Mouse (Mus musculus): ENCODE results near the gene Lurap1. TPM values are rescaled to one million over a fixed set of nuclear protein-coding genes. Genes with fewer than 3 reads are reported as not detected.

Gene Lurap1
- 2.6 and 2.8 TPM in 2 replicates for polyA plus RNA-seq (2016; fragmentation: Nextera tagmentation; extraction: Ambion mirVana)

DNA sequence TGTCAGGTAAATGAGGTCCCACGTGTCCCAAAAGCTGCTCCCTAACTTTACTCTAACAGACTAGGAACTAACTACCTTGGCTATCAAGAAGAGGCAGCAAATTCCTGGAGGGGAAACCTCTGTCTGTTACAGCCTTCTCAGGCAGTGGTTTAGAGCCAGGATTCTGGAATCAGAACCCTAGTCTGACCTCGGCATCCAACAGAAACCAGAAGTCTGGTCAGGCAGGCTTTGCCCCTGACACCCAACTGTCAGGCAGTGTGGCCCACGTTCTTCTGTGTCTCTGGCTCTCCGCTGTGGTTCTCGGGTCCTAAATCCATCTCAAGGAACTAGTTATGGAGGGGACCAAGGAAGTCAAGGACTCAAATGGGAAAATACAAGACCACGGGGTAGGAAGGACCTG lies at the start of gene Lurap1:
Gene Lurap1, minus strand, starts transcription at position 101 of the 400 bp plus-strand sequence.
- no peaks in the 10 kb centered on the region for H3K27me3 ChIP-seq
- 68% methylated on average over 6 of the region's 6 CpGs for WGBS
- peak within 1 kb of the TSS; percentile 93 for H3K9ac ChIP-seq (replicated peaks)
- no peaks in the 10 kb centered on the region for H3K9me3 ChIP-seq
- no peak for ATAC-seq (ENCODE audit: insufficient number of reproducible peaks, insufficient read depth, low FRiP score, low TSS enrichment, low read depth)
- peaks cover 44% of the 10 kb centered on the region for H3K36me3 ChIP-seq
- peaks cover 15% of the 10 kb centered on the region for H3K4me1 ChIP-seq (replicated peaks)
- H3K4me2 ChIP-seq, result peak within 1 kb of the TSS; percentile 78
- H3K27ac ChIP-seq, result peak within 1 kb of the TSS; percentile 90
- H3K4me3 ChIP-seq (replicated peaks), result peak within 1 kb of the TSS; percentile 76

DNA sequence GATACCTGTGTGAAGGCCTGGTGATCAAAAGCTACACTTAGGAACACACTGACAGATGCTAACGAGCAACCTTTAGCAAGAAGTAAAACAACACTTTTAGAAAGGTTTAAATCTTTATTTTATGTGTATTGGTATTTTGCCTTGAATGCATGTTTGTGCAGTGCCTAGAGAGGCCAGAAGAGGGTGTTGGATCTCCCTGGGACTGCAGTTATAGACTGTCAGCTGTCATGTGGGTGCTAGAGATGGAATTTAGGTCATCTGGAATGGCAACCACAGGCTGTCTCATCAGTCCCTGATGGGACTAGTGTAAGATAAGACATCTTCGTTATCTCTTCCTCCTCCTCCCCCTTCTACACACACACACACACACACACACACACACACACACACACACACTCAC lies 47.3 kb upstream of the Lurap1 start:
- no peak for ATAC-seq (ENCODE audit: insufficient number of reproducible peaks, insufficient read depth, low FRiP score, low TSS enrichment, low read depth)
- H3K4me1 ChIP-seq (replicated peaks), result no peaks in the 10 kb centered on the region
- H3K36me3 ChIP-seq, result no peaks in the 10 kb centered on the region
- 77% methylated on average over 1 of the region's 2 CpGs for WGBS
- no peak overlapping the region for H3K9ac ChIP-seq (replicated peaks)
- H3K4me3 ChIP-seq (replicated peaks), result no peak overlapping the region
- H3K9me3 ChIP-seq, result no peaks in the 10 kb centered on the region
- no peaks in the 10 kb centered on the region for H3K27me3 ChIP-seq
- H3K27ac ChIP-seq, result no peak overlapping the region
- no peak overlapping the region for H3K4me2 ChIP-seq

DNA sequence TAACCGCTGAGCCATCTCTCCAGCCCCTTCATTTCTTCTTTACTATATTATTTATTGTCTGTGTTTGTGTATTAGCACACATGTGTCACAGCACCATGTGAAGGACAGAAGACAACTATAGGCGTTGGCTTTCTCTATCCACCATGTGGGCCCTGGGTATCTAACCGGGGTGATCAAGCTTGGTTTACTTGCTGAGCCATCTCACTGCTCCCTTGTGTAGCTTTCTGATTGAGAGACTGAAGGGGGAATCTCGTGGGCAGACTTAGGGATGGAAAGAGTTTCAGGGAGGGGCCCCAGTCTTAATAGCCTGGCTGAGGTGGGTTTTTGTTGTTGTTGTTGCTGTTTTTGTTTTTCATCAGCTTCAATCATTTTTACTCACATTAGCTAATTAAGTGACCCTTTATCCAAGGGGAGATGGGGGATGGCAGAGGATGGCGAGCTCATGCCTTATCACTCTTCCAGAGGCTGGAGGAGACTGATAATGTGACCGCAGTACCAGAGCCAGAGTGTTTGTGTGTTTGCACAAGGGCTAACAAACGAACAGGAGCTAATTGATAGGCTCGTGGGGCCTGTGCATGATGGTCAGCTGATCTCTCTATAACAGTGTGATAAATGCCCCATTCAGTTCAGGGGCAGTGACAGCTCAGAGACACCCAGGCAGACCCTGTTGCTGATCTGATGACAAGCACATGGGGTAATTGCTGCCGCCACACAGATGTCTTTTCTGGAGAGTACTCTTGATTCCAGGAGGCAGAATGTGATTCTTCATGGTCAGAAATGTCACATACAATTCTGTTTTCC lies 42.6 kb upstream of the Lurap1 start:
- Histone ChIP-seq H3K27me3 (no peaks in the 10 kb centered on the region), H3K27ac (no peak overlapping the region), H3K36me3 (no peaks in the 10 kb centered on the region), H3K9ac (replicated peaks) (no peak overlapping the region), H3K4me2 (no peak overlapping the region), H3K4me1 (replicated peaks) (peaks cover 6% of the 10 kb centered on the region; the same call in 1 of the 2 replicates), H3K9me3 (no peaks in the 10 kb centered on the region), H3K4me3 (replicated peaks) (no peak overlapping the region)
- no peak for ATAC-seq (ENCODE audit: insufficient number of reproducible peaks, insufficient read depth, low FRiP score, low TSS enrichment, low read depth)
- WGBS, result 65% methylated on average over 9 of the region's 9 CpGs

DNA sequence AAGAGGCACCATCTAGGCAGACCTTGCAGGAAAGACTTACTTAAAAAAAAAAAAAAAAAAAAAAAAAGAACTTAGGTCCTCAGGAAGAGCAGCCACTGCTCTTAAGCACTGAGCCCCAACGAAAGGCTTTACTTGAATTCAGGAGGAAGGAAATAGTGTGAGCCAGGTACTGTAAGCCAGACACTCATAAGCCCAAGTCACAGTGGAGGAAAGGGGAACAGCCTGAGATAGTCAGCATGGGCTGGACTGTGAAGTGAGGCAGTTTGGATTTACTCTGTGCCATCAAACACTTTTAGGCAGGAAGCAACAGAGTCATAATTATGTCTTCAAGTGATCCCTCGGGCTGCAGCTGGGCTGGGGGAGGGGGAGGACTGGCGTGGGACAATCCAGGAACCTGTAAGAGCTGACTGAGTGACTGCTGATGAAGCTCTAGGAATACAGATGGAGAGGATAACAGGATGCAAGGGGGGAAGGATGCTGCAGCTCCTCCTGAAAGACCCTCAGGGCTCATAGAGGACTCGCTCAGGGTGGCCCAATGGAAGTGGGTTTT lies 41.2 kb upstream of the Lurap1 start:
- Histone ChIP-seq H3K4me3 (replicated peaks) (no peak overlapping the region), H3K27ac (no peak overlapping the region), H3K27me3 (no peaks in the 10 kb centered on the region), H3K9ac (replicated peaks) (no peak overlapping the region), H3K9me3 (no peaks in the 10 kb centered on the region), H3K4me2 (no peak overlapping the region), H3K36me3 (no peaks in the 10 kb centered on the region), H3K4me1 (replicated peaks) (peaks cover 6% of the 10 kb centered on the region; the same call in 1 of the 2 replicates)
- WGBS, result 17% methylated on average over 4 of the region's 4 CpGs
- ATAC-seq (ENCODE audit: insufficient number of reproducible peaks, insufficient read depth, low FRiP score, low TSS enrichment, low read depth), result no peak

DNA sequence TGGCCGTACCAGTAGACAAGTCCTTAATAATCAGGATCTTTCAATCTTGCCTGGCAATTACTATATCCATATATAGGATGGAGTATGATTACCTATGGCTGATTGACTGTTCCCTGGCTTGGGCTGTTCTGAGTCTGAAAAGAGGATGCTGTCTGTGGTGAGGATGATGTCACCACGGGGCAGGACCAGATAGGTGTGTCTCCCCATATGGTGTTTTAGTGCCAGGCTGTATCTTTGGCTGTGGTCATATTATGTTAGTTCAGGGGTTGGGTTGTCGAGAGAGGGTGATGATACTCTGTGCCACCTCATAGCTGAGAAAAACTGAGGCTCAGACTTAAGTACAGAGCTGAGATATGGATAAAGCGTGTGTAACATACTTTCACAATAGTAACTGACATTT lies 33.9 kb upstream of the Lurap1 start:
- Histone ChIP-seq H3K9ac (replicated peaks) (no peak overlapping the region), H3K4me1 (replicated peaks) (peaks cover 4% of the 10 kb centered on the region; the same call in 1 of the 2 replicates), H3K27me3 (no peaks in the 10 kb centered on the region), H3K36me3 (no peaks in the 10 kb centered on the region), H3K4me3 (replicated peaks) (no peak overlapping the region), H3K27ac (no peak overlapping the region), H3K4me2 (no peak overlapping the region), H3K9me3 (no peaks in the 10 kb centered on the region)
- 93% methylated on average over 4 of the region's 4 CpGs for WGBS
- no peak for ATAC-seq (ENCODE audit: insufficient number of reproducible peaks, insufficient read depth, low FRiP score, low TSS enrichment, low read depth)

DNA sequence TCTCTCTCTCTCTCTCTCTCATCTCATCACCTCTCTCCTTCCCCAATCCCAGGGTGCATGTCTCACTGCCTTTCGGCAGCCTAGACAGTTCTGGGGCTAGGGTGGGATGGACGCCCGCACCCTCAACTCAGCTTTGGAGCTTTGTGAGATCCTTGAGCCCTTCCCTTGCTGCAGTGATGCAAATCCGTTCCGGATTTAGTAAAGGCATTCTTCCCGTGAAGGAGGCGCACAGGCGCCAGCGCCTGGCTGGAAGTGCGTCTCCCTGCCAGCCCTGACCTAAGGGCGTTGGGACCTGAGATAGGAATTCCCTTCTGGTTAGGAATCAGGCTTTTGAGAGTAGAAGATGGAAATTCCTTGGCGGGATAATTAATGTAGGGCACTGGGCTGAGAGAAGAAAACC lies 31.6 kb upstream of the Lurap1 start:
- no peak for ATAC-seq (ENCODE audit: insufficient number of reproducible peaks, insufficient read depth, low FRiP score, low TSS enrichment, low read depth)
- H3K27ac ChIP-seq, result no peak overlapping the region
- H3K27me3 ChIP-seq, result no peaks in the 10 kb centered on the region
- peak overlapping the region; percentile 45 for H3K4me2 ChIP-seq
- H3K4me3 ChIP-seq (replicated peaks), result peak overlapping the region; percentile 6; the same call in 1 of the 2 replicates
- no peaks in the 10 kb centered on the region for H3K36me3 ChIP-seq
- peaks cover 4% of the 10 kb centered on the region; the same call in 1 of the 2 replicates for H3K4me1 ChIP-seq (replicated peaks)
- H3K9ac ChIP-seq (replicated peaks), result 0 out of 2 replicates have a peak overlapping the region, but pooled peaks have one; percentile 23
- H3K9me3 ChIP-seq, result no peaks in the 10 kb centered on the region
- 8% methylated on average over 12 of the region's 12 CpGs for WGBS

DNA sequence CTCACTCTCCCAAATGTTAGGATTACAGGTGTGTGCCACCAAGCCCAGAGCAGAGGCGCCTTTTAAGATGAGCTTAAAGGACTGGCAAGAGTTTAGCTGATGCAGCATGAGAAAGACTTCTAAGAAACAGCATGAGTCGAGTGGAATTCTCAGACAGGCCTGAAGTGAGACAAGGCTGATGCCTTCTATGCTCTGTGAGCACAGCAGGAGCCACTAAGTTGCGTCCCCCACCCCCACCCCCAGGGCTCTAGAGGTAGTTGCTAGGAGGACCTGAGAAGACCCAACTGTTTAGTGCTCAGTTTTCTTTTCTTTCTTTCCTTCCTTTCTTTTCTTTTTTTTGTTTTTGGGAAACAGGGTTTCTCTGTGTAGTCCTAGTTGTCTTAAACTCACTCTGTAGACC lies 30.9 kb upstream of the Lurap1 start:
- Histone ChIP-seq H3K4me2 (no peak overlapping the region), H3K4me1 (replicated peaks) (peaks cover 7% of the 10 kb centered on the region), H3K27me3 (no peaks in the 10 kb centered on the region), H3K9me3 (no peaks in the 10 kb centered on the region), H3K27ac (no peak overlapping the region), H3K9ac (replicated peaks) (no peak overlapping the region), H3K36me3 (no peaks in the 10 kb centered on the region), H3K4me3 (replicated peaks) (no peak overlapping the region)
- WGBS, result 49% methylated on average over 3 of the region's 3 CpGs
- ATAC-seq (ENCODE audit: insufficient number of reproducible peaks, insufficient read depth, low FRiP score, low TSS enrichment, low read depth), result no peak

DNA sequence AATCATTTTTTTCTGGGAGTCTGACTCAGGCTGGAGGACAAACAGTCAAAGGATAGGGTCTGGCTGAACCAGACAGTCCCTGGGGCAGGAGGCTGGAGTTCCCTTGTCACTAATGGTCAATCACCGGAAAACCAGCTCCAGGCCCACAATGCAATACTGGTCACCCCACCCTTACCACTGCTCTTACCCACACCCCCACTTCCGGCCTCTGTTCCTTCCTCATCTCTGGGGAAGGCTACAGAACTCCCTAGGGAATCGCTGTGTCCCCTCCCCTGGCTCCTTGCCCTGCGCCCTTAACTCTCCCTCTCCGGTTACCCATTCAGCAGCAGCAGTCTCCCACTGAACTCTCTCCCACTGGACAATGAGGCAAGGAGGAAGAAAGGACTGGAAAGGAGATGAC lies 26.0 kb upstream of the Lurap1 start:
- H3K4me2 ChIP-seq, result peak overlapping the region; percentile 26; the same call in 1 of the 2 replicates

DNA sequence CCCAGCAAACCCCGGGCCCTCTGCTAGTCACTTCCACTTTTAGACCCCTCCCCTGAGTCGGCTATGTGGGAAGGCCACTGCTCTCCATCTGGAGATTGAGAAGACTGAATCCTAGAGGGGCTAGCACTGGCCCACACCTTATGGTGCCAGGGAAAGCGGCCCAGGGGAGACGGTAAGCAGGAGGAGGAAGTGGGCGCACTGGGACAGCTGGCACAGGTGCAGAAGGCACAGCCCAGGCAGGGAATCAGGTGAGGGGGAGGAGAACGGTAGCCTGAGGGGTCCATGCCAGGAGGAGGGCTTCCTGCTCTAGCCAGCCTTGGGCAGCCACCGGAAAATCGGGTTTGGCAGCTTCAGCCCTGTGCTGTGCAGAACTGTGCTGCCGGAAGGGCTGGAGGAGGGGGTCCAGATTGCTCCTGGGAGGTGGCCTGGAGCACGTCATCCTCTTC lies 25.4 kb upstream of the Lurap1 start:
- H3K4me3 ChIP-seq (replicated peaks), result no peak overlapping the region
- peak; percentile 48; the same call in 1 of the 2 replicates for ATAC-seq (ENCODE audit: insufficient number of reproducible peaks, insufficient read depth, low FRiP score, low TSS enrichment, low read depth)
- H3K27me3 ChIP-seq, result no peaks in the 10 kb centered on the region
- H3K4me1 ChIP-seq (replicated peaks), result peaks cover 29% of the 10 kb centered on the region
- H3K36me3 ChIP-seq, result no peaks in the 10 kb centered on the region
- 25% methylated on average over 10 of the region's 10 CpGs for WGBS
- no peak overlapping the region for H3K9ac ChIP-seq (replicated peaks)
- H3K27ac ChIP-seq, result no peak overlapping the region
- H3K9me3 ChIP-seq, result no peaks in the 10 kb centered on the region
- H3K4me2 ChIP-seq, result peak overlapping the region; percentile 26

More for the DNA sequence above, 26.0 kb upstream of the Lurap1 start:
- Histone ChIP-seq H3K4me1 (replicated peaks) (peaks cover 29% of the 10 kb centered on the region), H3K27me3 (no peaks in the 10 kb centered on the region), H3K9ac (replicated peaks) (no peak overlapping the region), H3K9me3 (no peaks in the 10 kb centered on the region), H3K27ac (peak overlapping the region; percentile 3; the same call in 1 of the 2 replicates), H3K4me3 (replicated peaks) (no peak overlapping the region), H3K36me3 (no peaks in the 10 kb centered on the region)
- no peak for ATAC-seq (ENCODE audit: insufficient number of reproducible peaks, insufficient read depth, low FRiP score, low TSS enrichment, low read depth)
- WGBS, result 30% methylated on average over 5 of the region's 5 CpGs

DNA sequence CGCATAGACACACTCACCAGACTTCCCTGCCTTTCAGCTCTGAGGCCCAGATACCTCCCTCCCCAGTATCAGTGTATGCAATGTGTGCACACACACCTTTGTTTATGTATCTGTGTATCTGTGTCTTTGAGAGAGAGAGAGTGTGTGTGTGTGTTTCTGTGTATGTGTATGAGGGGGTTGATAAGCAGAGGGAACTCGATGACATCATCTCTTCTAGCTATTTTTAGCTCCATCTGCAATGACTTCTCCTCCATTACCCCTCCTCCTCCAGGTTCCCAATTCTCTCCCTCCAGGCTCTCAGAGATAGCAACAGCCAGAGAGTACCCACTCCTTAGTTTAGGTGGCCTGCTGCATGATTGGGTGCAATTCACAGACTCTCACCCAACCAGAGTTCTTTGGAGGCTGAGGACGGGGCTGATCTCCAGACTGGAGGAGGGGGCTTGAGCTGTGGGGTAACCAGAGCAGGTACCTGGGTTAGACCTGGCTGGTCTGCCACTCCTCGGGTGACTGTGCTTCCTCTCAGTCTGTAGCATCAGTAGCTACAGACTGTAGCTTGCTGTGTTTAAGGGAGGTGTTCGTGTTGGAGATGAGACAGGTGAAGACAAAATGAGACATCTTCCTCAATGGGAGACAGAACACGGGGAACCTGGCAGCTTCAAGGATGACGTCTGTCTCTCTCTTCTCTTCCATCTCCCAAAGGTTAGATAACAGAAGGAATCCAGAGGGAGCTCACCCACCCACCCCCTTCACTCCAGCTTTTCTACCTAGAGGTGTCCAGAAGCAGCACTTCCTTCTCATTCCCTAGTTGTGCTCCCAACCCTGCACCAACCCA lies 24.8 kb upstream of the Lurap1 start:
- peaks cover 29% of the 10 kb centered on the region for H3K4me1 ChIP-seq (replicated peaks)
- no peaks in the 10 kb centered on the region for H3K36me3 ChIP-seq
- no peak overlapping the region for H3K27ac ChIP-seq
- peak overlapping the region; percentile 26; the same call in 1 of the 2 replicates for H3K4me2 ChIP-seq
- H3K9ac ChIP-seq (replicated peaks), result no peak overlapping the region
- ATAC-seq (ENCODE audit: insufficient number of reproducible peaks, insufficient read depth, low FRiP score, low TSS enrichment, low read depth), result no peak
- 66% methylated on average over 7 of the region's 7 CpGs for WGBS
- H3K4me3 ChIP-seq (replicated peaks), result no peak overlapping the region
- H3K27me3 ChIP-seq, result no peaks in the 10 kb centered on the region
- no peaks in the 10 kb centered on the region for H3K9me3 ChIP-seq

DNA sequence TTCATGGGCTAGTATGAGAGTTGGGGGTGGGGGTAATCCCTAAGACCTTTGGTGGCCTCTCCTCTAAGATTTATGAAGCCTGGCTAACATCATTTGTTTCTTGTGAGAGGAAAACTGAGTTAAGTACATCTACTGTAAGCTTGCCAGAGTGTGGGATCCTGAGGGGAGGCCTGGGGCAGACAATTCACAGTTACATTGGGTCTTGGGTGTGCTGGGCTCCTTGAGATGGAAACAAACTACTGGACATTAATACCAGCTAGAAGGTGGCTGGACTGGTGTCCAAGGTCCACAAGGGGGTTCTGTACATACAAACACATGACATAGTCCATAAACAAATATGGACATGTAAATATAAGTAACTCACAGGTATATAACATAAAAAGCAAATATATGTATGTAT lies 24.0 kb upstream of the Lurap1 start:
- ATAC-seq (ENCODE audit: insufficient number of reproducible peaks, insufficient read depth, low FRiP score, low TSS enrichment, low read depth), result no peak
- Histone ChIP-seq H3K9ac (replicated peaks) (no peak overlapping the region; the same call in 1 of the 2 replicates), H3K27ac (no peak overlapping the region), H3K4me3 (replicated peaks) (no peak overlapping the region), H3K9me3 (no peaks in the 10 kb centered on the region), H3K36me3 (no peaks in the 10 kb centered on the region), H3K27me3 (no peaks in the 10 kb centered on the region), H3K4me1 (replicated peaks) (peaks cover 29% of the 10 kb centered on the region), H3K4me2 (no peak overlapping the region)
